Mouse (Mus musculus): ENCODE results near the gene Tnfsf10.

DNA sequence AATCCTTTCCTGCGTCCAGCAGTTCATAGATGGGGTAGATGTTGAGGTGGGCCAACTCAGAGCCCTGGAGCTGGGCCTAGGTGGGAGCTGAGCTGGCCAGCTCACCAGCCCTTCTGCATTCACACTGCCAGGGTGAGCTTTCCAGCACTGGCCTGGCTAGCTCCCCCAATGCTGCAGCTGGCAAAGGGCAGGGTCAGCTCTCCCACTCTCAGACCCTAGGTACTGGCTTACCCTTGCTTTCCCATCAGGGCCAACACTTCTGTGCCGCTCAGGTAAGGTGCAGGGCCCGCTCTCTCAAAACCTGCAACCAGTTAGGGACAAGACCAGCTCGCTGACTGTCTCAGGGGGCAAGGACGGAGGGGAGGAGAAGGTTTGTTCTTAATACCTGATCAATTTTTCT is 23.9 kb downstream of the Tnfsf10 start:
- TF ChIP-seq CTCF (conservative IDR thresholded peaks at IDR 0.05; ENCODE audit: insufficient read depth, insufficient read length, low read depth, low read length) (no peak), POLR2A (IDR thresholded peaks at IDR 0.05; ENCODE audit: low read depth, low read length) (no peak)

Data from kidney, adult 2 months (tissue).